Mouse (Mus musculus): ENCODE results near the gene AI661453. TPM values are rescaled to one million over a fixed set of nuclear protein-coding genes. Genes with fewer than 3 reads are reported as not detected.
A peak's percentile ranks its signal among the peaks of the same experiment; 100 is the strongest.

Gene AI661453
- polyA plus RNA-seq (2014; fragmentation: Nextera tagmentation; extraction: Ambion mirVana) = 0.27 and 0.31 TPM in 2 replicates

DNA sequence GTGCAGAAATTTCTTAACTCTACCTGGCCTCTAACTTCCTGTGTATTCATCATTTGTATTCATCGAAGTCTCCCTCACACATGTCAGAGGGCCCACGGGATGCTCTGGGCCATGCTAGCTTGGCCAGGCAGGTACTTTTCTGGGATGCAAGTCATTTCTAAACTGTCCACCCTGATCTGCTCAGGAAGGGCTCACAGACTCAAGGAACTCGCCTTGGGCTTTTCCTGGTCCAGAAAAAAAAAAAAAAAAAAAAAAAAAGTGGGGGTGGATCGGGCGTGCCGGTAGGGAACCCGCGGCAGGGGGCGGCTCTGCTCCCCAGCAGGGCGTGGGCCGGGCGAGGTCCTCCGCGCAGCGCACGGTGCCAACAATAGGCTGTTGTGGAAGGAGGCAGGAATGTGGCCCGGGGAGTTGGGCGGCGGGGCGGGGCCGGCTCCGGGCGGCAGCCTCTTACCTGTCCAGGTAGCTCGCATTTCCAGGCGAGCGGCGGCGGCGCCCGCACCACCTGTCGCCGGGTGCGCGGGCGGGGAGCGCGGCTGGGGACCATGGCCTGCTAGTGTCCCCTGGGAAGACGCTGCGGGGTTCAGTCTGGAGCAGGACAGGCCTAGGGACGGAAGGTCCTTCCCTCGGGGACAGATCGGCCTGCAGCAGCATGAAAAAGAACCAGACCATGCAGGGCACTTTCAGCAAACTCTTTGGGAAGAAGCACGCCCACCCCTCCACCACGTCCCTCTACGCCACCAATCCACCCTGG, at the start of gene AI661453:
Gene AI661453, plus strand, starts transcription at position 460 of the 751 bp plus-strand sequence.
- ATAC-seq (replicated peaks; ENCODE audit: low FRiP score) = no peak
- no peak within 1 kb of the TSS; the same call in 1 of the 2 replicates for H3K9ac ChIP-seq (ENCODE audit: low read length)
- DNase-seq (ENCODE audit: low spot score) = peak; percentile 63

GRCm38 (mm10) chr17:47386649-47387048, 49.8 kb upstream of the AI661453 start:
- Histone ChIP-seq H3K27ac (ENCODE audit: low read depth, low read length) (no peak overlapping the region), H3K9ac (ENCODE audit: low read length) (no peak overlapping the region), H3K4me2 (ENCODE audit: low read depth, low read length, severe bottlenecking) (no peak overlapping the region), H3K4me3 (ENCODE audit: low read depth, low read length) (no peak overlapping the region), H3K36me3 (ENCODE audit: control insufficient read depth, insufficient read depth, low read length) (no peaks in the 10 kb centered on the region), H3K9me3 (ENCODE audit: control insufficient read depth, low read length) (no peaks in the 10 kb centered on the region; the same call in 1 of the 2 replicates), H3K4me1 (replicated peaks; ENCODE audit: control insufficient read depth, insufficient read depth, low read length) (0 out of 2 replicates have a peak, but pooled peaks cover 3% of the 10 kb centered on the region), H3K27me3 (ENCODE audit: control insufficient read depth, insufficient read depth, low read length) (no peaks in the 10 kb centered on the region)
- WGBS = 73% methylated on average over 4 of the region's 4 CpGs
- ATAC-seq (replicated peaks; ENCODE audit: low FRiP score) = no peak
- peak; percentile 65 for DNase-seq (ENCODE audit: low spot score)

More for the DNA sequence above, at the start of gene AI661453:
- peaks cover 15% of the 10 kb centered on the region for H3K4me1 ChIP-seq (replicated peaks; ENCODE audit: control insufficient read depth, insufficient read depth, low read length)
- peaks cover 31% of the 10 kb centered on the region for H3K27me3 ChIP-seq (ENCODE audit: control insufficient read depth, insufficient read depth, low read length)
- under 1% methylated on average over 41 of the region's 45 CpGs for WGBS
- H3K4me3 ChIP-seq (ENCODE audit: low read depth, low read length) = peak within 1 kb of the TSS; percentile 27
- H3K4me2 ChIP-seq (ENCODE audit: low read depth, low read length, severe bottlenecking) = peak within 1 kb of the TSS; percentile 55
- no peaks in the 10 kb centered on the region for H3K36me3 ChIP-seq (ENCODE audit: control insufficient read depth, insufficient read depth, low read length)
- no peaks in the 10 kb centered on the region for H3K9me3 ChIP-seq (ENCODE audit: control insufficient read depth, low read length)
- H3K27ac ChIP-seq (ENCODE audit: low read depth, low read length) = 0 out of 2 replicates have a peak within 1 kb of the TSS, but pooled peaks have one; percentile 25

DNA sequence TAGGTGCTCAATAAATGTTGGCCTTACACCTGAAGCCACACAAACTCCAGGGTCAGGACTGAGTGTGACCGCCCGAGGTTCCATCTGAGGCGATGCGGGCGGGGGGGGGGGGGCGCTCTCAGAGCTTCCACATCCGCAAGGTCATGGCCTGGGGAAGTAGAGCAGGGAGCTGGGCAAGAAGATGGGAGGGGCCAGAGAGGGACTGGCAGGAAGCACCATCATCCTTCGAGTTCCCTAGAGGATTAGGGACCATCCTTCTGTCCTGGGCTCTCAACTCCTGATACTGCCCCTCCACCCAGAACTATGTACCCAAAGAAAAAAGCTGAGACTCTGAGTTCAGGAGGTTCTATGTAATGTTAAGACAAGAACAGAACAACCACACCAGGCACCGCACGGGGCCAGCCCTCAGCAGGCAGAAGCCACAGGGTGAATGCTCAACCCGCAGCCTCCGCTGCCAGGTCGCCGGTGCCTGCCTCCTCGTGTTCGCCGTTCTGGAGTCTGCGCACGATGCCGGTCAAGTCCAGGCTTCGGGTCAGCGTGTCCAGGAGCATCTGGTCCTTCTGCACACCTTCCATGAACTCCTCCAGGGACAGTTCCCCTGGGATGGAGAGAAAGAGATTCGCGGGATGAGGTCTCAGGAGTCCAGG, 42.1 kb upstream of the AI661453 start:
- Histone ChIP-seq H3K36me3 (ENCODE audit: control insufficient read depth, insufficient read depth, low read length) (no peaks in the 10 kb centered on the region), H3K9me3 (ENCODE audit: control insufficient read depth, low read length) (no peaks in the 10 kb centered on the region), H3K4me2 (ENCODE audit: low read depth, low read length, severe bottlenecking) (0 out of 2 replicates have a peak overlapping the region, but pooled peaks have one; percentile 34), H3K9ac (ENCODE audit: low read length) (no peak overlapping the region), H3K4me3 (ENCODE audit: low read depth, low read length) (no peak overlapping the region), H3K27me3 (ENCODE audit: control insufficient read depth, insufficient read depth, low read length) (peaks cover 18% of the 10 kb centered on the region), H3K4me1 (replicated peaks; ENCODE audit: control insufficient read depth, insufficient read depth, low read length) (no peaks in the 10 kb centered on the region; the same call in 1 of the 2 replicates), H3K27ac (ENCODE audit: low read depth, low read length) (no peak overlapping the region)
- DNase-seq (ENCODE audit: low spot score) = no peak
- no peak for ATAC-seq (replicated peaks; ENCODE audit: low FRiP score)
- WGBS = 26% methylated on average over 23 of the region's 24 CpGs

DNA sequence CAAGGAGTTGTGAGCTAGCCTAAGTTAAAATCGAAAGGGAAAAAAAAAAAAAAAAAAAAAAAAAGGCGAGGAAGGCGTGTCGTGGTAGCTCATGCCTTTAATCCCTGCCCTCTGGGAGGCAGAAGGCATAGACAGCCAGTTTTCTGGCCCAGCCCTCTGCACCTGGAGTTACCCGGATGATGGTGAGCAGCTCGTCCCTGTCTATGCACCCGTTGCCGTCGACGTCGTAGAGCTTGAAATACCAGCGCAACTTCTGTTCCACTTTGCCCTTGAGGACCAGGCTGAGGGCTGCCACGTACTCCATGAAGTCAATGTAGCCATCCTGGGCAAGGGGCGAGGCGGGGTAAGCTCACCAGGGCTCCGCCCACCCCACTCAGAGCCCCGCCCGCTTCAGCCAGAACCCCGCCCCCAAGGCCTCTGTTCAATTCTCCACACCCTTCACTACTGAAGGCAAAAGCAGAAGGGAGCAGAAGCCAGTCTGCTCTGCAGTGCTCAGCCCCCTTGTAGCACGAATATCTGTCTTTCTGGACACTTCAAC, 41.0 kb upstream of the AI661453 start:
- Histone ChIP-seq H3K9me3 (ENCODE audit: control insufficient read depth, low read length) (no peaks in the 10 kb centered on the region), H3K27ac (ENCODE audit: low read depth, low read length) (no peak overlapping the region), H3K27me3 (ENCODE audit: control insufficient read depth, insufficient read depth, low read length) (peaks cover 26% of the 10 kb centered on the region), H3K36me3 (ENCODE audit: control insufficient read depth, insufficient read depth, low read length) (no peaks in the 10 kb centered on the region), H3K4me1 (replicated peaks; ENCODE audit: control insufficient read depth, insufficient read depth, low read length) (no peaks in the 10 kb centered on the region; the same call in 1 of the 2 replicates), H3K4me3 (ENCODE audit: low read depth, low read length) (peak overlapping the region; percentile 14; the same call in 1 of the 2 replicates), H3K4me2 (ENCODE audit: low read depth, low read length, severe bottlenecking) (peak overlapping the region; percentile 34), H3K9ac (ENCODE audit: low read length) (no peak overlapping the region)
- 5% methylated on average over 20 of the region's 20 CpGs for WGBS
- peak; percentile 68 for DNase-seq (ENCODE audit: low spot score)
- 0 out of 2 replicates have a peak, but pooled peaks have one; percentile 51 for ATAC-seq (replicated peaks; ENCODE audit: low FRiP score)

DNA sequence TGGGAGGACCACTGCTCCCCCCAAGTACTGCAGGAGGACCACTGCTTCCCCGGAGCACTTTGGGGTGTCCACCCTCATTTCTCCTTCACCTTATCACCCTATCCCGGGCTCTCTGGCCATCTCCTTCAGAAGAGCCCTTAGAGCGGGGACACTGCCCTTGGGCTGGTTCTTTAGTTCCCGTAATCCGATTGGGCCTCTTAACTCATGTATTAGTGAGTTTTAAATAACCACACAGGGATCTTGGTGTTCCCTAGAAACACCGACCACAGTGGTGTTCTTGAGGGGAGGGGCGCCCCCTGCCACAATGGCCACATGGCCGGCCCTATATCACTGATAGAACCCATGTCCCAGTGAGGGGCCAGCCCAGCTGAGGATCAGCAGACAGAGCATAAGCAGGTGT, 37.3 kb upstream of the AI661453 start:
- Histone ChIP-seq H3K27ac (ENCODE audit: low read depth, low read length) (no peak overlapping the region), H3K4me2 (ENCODE audit: low read depth, low read length, severe bottlenecking) (no peak overlapping the region), H3K4me3 (ENCODE audit: low read depth, low read length) (no peak overlapping the region), H3K27me3 (ENCODE audit: control insufficient read depth, insufficient read depth, low read length) (peaks cover 27% of the 10 kb centered on the region), H3K9me3 (ENCODE audit: control insufficient read depth, low read length) (no peaks in the 10 kb centered on the region), H3K36me3 (ENCODE audit: control insufficient read depth, insufficient read depth, low read length) (no peaks in the 10 kb centered on the region), H3K4me1 (replicated peaks; ENCODE audit: control insufficient read depth, insufficient read depth, low read length) (no peaks in the 10 kb centered on the region; the same call in 1 of the 2 replicates), H3K9ac (ENCODE audit: low read length) (no peak overlapping the region)
- 85% methylated on average over 8 of the region's 8 CpGs for WGBS
- ATAC-seq (replicated peaks; ENCODE audit: low FRiP score) (no peak), DNase-seq (ENCODE audit: low spot score) (no peak)

- Histone ChIP-seq H3K27ac (ENCODE audit: low read depth, low read length) (no peak within 1 kb of the TSS), H3K4me3 (ENCODE audit: low read depth, low read length) (no peak within 1 kb of the TSS), H3K4me2 (ENCODE audit: low read depth, low read length, severe bottlenecking) (no peak within 1 kb of the TSS), H3K4me1 (replicated peaks; ENCODE audit: control insufficient read depth, insufficient read depth, low read length) (no peaks in the 10 kb centered on the region), H3K36me3 (ENCODE audit: control insufficient read depth, insufficient read depth, low read length) (no peaks in the 10 kb centered on the region), H3K9ac (ENCODE audit: low read length) (no peak within 1 kb of the TSS), H3K9me3 (ENCODE audit: control insufficient read depth, low read length) (no peaks in the 10 kb centered on the region), H3K27me3 (ENCODE audit: control insufficient read depth, insufficient read depth, low read length) (peaks cover 13% of the 10 kb centered on the region)
- DNase-seq (ENCODE audit: low spot score) (no peak), ATAC-seq (replicated peaks; ENCODE audit: low FRiP score) (no peak)
- 10% methylated on average over 10 of the region's 10 CpGs for WGBS
These were observed 36.0 kb upstream of the AI661453 start, which contains the start of gene Guca1a for GRCm38 (mm10) chr17:47400451-47400850. Gene Guca1a, minus strand, starts transcription at chr17:47400584.

- H3K9ac ChIP-seq (ENCODE audit: low read length) = no peak overlapping the region
- H3K4me2 ChIP-seq (ENCODE audit: low read depth, low read length, severe bottlenecking) = no peak overlapping the region
- H3K27ac ChIP-seq (ENCODE audit: low read depth, low read length) = no peak overlapping the region
- WGBS = 64% methylated on average over 10 of the region's 10 CpGs
- ATAC-seq (replicated peaks; ENCODE audit: low FRiP score) (no peak), DNase-seq (ENCODE audit: low spot score) (no peak)
- no peaks in the 10 kb centered on the region for H3K4me1 ChIP-seq (replicated peaks; ENCODE audit: control insufficient read depth, insufficient read depth, low read length)
- H3K4me3 ChIP-seq (ENCODE audit: low read depth, low read length) = no peak overlapping the region
- H3K27me3 ChIP-seq (ENCODE audit: control insufficient read depth, insufficient read depth, low read length) = peaks cover 20% of the 10 kb centered on the region
- no peaks in the 10 kb centered on the region for H3K36me3 ChIP-seq (ENCODE audit: control insufficient read depth, insufficient read depth, low read length)
- H3K9me3 ChIP-seq (ENCODE audit: control insufficient read depth, low read length) = no peaks in the 10 kb centered on the region
These were observed 28.5 kb upstream of the AI661453 start for GRCm38 (mm10) chr17:47407717-47408557.

DNA sequence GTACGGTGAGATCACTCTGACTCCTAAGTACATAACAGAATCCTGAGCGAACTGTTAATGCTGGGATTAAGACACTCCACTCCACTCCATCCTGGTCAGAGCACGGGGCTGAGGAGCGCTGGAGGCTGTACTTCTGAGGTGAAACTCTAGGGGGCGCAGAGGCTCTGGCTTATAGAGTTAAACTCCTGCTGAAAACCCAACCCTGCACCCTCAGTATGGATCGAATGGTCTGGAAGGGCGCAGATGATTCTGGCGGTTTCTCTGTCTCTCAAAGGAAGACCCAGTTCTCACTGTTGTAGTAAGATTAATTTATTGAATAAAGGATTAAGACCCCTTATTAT, 27.9 kb upstream of the AI661453 start:
- H3K4me3 ChIP-seq (ENCODE audit: low read depth, low read length) = no peak overlapping the region
- H3K36me3 ChIP-seq (ENCODE audit: control insufficient read depth, insufficient read depth, low read length) = no peaks in the 10 kb centered on the region
- no peaks in the 10 kb centered on the region for H3K4me1 ChIP-seq (replicated peaks; ENCODE audit: control insufficient read depth, insufficient read depth, low read length)
- H3K27ac ChIP-seq (ENCODE audit: low read depth, low read length) = no peak overlapping the region
- no peak overlapping the region for H3K9ac ChIP-seq (ENCODE audit: low read length)
- DNase-seq (ENCODE audit: low spot score) (peak; percentile 84), ATAC-seq (replicated peaks; ENCODE audit: low FRiP score) (0 out of 2 replicates have a peak, but pooled peaks have one; percentile 24)
- H3K4me2 ChIP-seq (ENCODE audit: low read depth, low read length, severe bottlenecking) = no peak overlapping the region
- no peaks in the 10 kb centered on the region for H3K9me3 ChIP-seq (ENCODE audit: control insufficient read depth, low read length)
- WGBS = 22% methylated on average over 8 of the region's 8 CpGs
- peaks cover 20% of the 10 kb centered on the region for H3K27me3 ChIP-seq (ENCODE audit: control insufficient read depth, insufficient read depth, low read length)

Data from forebrain, embryonic 11.5 days (tissue).